Mouse (Mus musculus): ENCODE data around the gene Tmc5.

- TF ChIP-seq CTCF (IDR thresholded peaks at IDR 0.05; ENCODE audit: low read depth) (no peak), EP300 (IDR thresholded peaks at IDR 0.05; ENCODE audit: low read depth) (no peak)
Measured at GRCm38 (mm10) chr7:118620243-118620906, 23.3 kb downstream of the Tmc5 start.

All from heart, postnatal 0 days (tissue).